Mouse (Mus musculus): ENCODE results near the gene Plxdc1. TPM values are rescaled to one million over a fixed set of nuclear protein-coding genes. Genes with fewer than 3 reads are reported as not detected.
A peak's percentile ranks its signal among the peaks of the same experiment; 100 is the strongest.

Gene Plxdc1
- total RNA-seq, 2 experiments from 2014 or later = 35.2 to 37.1 TPM

- intact Hi-C loops (cut with DNase I) = no loop called here
- Histone ChIP-seq H3K27ac (no peak overlapping the region), H3K4me3 (no peak overlapping the region)
- DNase-seq (ENCODE audit: extremely low spot score in 1 of 2, low spot score in 2 of 2) = peak in 1 of 2 experiments; percentile 5
- TF ChIP-seq CTCF (IDR thresholded peaks at IDR 0.05) = no peak; the same call in 1 of the 2 replicates
Measured at GRCm38 (mm10) chr11:97983983-97984382, 2.3 kb downstream of the Plxdc1 start.

- intact Hi-C loops (cut with DNase I) = no loop called here
- TF ChIP-seq CTCF (IDR thresholded peaks at IDR 0.05) = no peak
- no peak overlapping the region for H3K4me3 ChIP-seq
Measured at GRCm38 (mm10) chr11:97983506-97983905, 2.7 kb downstream of the Plxdc1 start.

GRCm38 (mm10) chr11:97982721-97983120 lies 3.5 kb downstream of the Plxdc1 start:
- intact Hi-C loops (cut with DNase I) = no loop called here
- peak in 1 of 2 experiments; percentile 7 for DNase-seq (ENCODE audit: extremely low spot score in 1 of 2, low spot score in 2 of 2)
- TF ChIP-seq CTCF (IDR thresholded peaks at IDR 0.05) = no peak
- Histone ChIP-seq H3K27ac (no peak overlapping the region), H3K4me3 (no peak overlapping the region)

More at GRCm38 (mm10) chr11:97983506-97983905, 2.7 kb downstream of the Plxdc1 start:
- no peak for DNase-seq (ENCODE audit: extremely low spot score in 1 of 2, low spot score in 2 of 2)
- H3K27ac ChIP-seq = no peak overlapping the region

- no peak for DNase-seq (ENCODE audit: extremely low spot score in 1 of 2, low spot score in 2 of 2)
- no peak for TF ChIP-seq CTCF (IDR thresholded peaks at IDR 0.05)
- Histone ChIP-seq H3K4me3 (no peak overlapping the region), H3K27ac (no peak overlapping the region)
- intact Hi-C loops (cut with DNase I) = no loop called here
Measured at GRCm38 (mm10) chr11:97980531-97980966, 5.7 kb downstream of the Plxdc1 start.

- H3K4me3 ChIP-seq = no peak overlapping the region
- intact Hi-C loops (cut with DNase I) = no loop called here
- DNase-seq (ENCODE audit: extremely low spot score in 1 of 2, low spot score in 2 of 2) = no peak
- no peak overlapping the region for H3K27ac ChIP-seq
- no peak for TF ChIP-seq CTCF (IDR thresholded peaks at IDR 0.05)
Measured at GRCm38 (mm10) chr11:97979824-97980495, 6.3 kb downstream of the Plxdc1 start.

- Histone ChIP-seq H3K27ac (no peak overlapping the region), H3K4me3 (no peak overlapping the region)
- DNase-seq (ENCODE audit: extremely low spot score in 1 of 2, low spot score in 2 of 2) = no peak
- intact Hi-C loops (cut with DNase I) = no loop called here
- no peak for TF ChIP-seq CTCF (IDR thresholded peaks at IDR 0.05)
Measured at GRCm38 (mm10) chr11:97978392-97978791, 7.9 kb downstream of the Plxdc1 start.

- no peak for TF ChIP-seq CTCF (IDR thresholded peaks at IDR 0.05)
- Histone ChIP-seq H3K4me3 (no peak overlapping the region), H3K27ac (no peak overlapping the region)
- intact Hi-C loops (cut with DNase I) = no loop called here
- no peak for DNase-seq (ENCODE audit: extremely low spot score in 1 of 2, low spot score in 2 of 2)
Measured at GRCm38 (mm10) chr11:97977797-97978196, 8.4 kb downstream of the Plxdc1 start.

GRCm38 (mm10) chr11:97974746-97975145 lies 11.5 kb downstream of the Plxdc1 start:
- no peak overlapping the region for H3K4me3 ChIP-seq
- no peak overlapping the region for H3K27ac ChIP-seq
- no peak for TF ChIP-seq CTCF (IDR thresholded peaks at IDR 0.05)
- no peak for DNase-seq (ENCODE audit: extremely low spot score in 1 of 2, low spot score in 2 of 2)
- intact Hi-C loops (cut with DNase I) = no loop called here

- no peak for DNase-seq (ENCODE audit: extremely low spot score in 1 of 2, low spot score in 2 of 2)
- intact Hi-C loops (cut with DNase I) = no loop called here
- Histone ChIP-seq H3K4me3 (no peak overlapping the region), H3K27ac (no peak overlapping the region)
- TF ChIP-seq CTCF (IDR thresholded peaks at IDR 0.05) = no peak
Measured at GRCm38 (mm10) chr11:97974141-97974540, 12.1 kb downstream of the Plxdc1 start.

GRCm38 (mm10) chr11:97972434-97972833 lies 13.8 kb downstream of the Plxdc1 start:
- intact Hi-C loops (cut with DNase I) = no loop called here
- Histone ChIP-seq H3K4me3 (no peak overlapping the region), H3K27ac (no peak overlapping the region)
- DNase-seq (ENCODE audit: extremely low spot score in 1 of 2, low spot score in 2 of 2) = no peak
- peak; percentile 18 for TF ChIP-seq CTCF (IDR thresholded peaks at IDR 0.05)

- peak; percentile 81 to 86 for DNase-seq (ENCODE audit: extremely low spot score in 1 of 2, low spot score in 2 of 2)
- H3K27ac ChIP-seq = peak overlapping the region; percentile 84
- no peak for TF ChIP-seq CTCF (IDR thresholded peaks at IDR 0.05)
- intact Hi-C loops (cut with DNase I) = loop anchor here (2.0 kb wide), 1 partner anchor 26 kb away; no protein-coding TSS in a partner anchor
- no peak overlapping the region for H3K4me3 ChIP-seq
Measured at GRCm38 (mm10) chr11:97971232-97971631, 15.0 kb downstream of the Plxdc1 start.

- Histone ChIP-seq H3K4me3 (no peak overlapping the region), H3K27ac (peak overlapping the region; percentile 84)
- DNase-seq (ENCODE audit: extremely low spot score in 1 of 2, low spot score in 2 of 2) = no peak
- TF ChIP-seq CTCF (IDR thresholded peaks at IDR 0.05) = no peak
- intact Hi-C loops (cut with DNase I) = loop anchor here (2.0 kb wide), 1 partner anchor 26 kb away; no protein-coding TSS in a partner anchor
Measured at GRCm38 (mm10) chr11:97970771-97971170, 15.5 kb downstream of the Plxdc1 start.

- Histone ChIP-seq H3K4me3 (no peak overlapping the region), H3K27ac (no peak overlapping the region)
- no peak for DNase-seq (ENCODE audit: extremely low spot score in 1 of 2, low spot score in 2 of 2)
- intact Hi-C loops (cut with DNase I) = no loop called here
- no peak for TF ChIP-seq CTCF (IDR thresholded peaks at IDR 0.05)
Measured at GRCm38 (mm10) chr11:97968385-97968784, 17.9 kb downstream of the Plxdc1 start.

All from left cerebral cortex, adult 2 months (tissue).